Mouse (Mus musculus) intestine, embryonic 14.5 days (tissue): Measurements from ENCODE around the gene Tasp1. TPM values are rescaled to one million over a fixed set of nuclear protein-coding genes. Genes with fewer than 3 reads are reported as not detected.
A peak's percentile ranks its signal among the peaks of the same experiment; 100 is the strongest.
"Not testable (repeated sequence)": the region's sequence is repeated elsewhere in the genome, so short reads cannot be mapped to it uniquely, and the experiment has no call there.

Source experiments
- ATAC-seq: fragments of 200-750 bp; cut with Nextera tagmentation; replicated peaks from 2 replicates; pipeline ENCODE4 v1.8.0; 2017; ENCODE audit warnings: low read depth, moderate number of reproducible peaks, moderate TSS enrichment, moderate library complexity; ENCODE audit not compliant: low FRiP score, low TSS enrichment
- DNase-seq: peaks from one replicate; pipeline ENCODE4 v3.0.0-alpha.2; 2018; ENCODE audit warnings: low spot score
- H3K27ac ChIP-seq: fragments of 300-500 bp; sonication (generic); 2 replicates; pipeline ENCODE4 v1.5.1; 2014; ENCODE audit warnings: low read depth, mild to moderate bottlenecking, control low read depth
- H3K27me3 ChIP-seq: fragments of 300-500 bp; sonication (generic); replicated peaks from 2 replicates; pipeline ENCODE4 v1.6.1; 2014; ENCODE audit warnings: low read length, control low read depth; ENCODE audit not compliant: control insufficient read depth, insufficient read depth
- H3K36me3 ChIP-seq: fragments of 300-500 bp; sonication (generic); 2 replicates; pipeline ENCODE4 v1.6.1; 2014; ENCODE audit warnings: low read length, control low read depth; ENCODE audit not compliant: control insufficient read depth, insufficient read depth
- H3K4me1 ChIP-seq: fragments of 300-500 bp; sonication (generic); replicated peaks from 2 replicates; pipeline ENCODE4 v1.6.1; 2014; ENCODE audit warnings: low read length, control low read depth, mixed read lengths; ENCODE audit not compliant: control insufficient read depth, insufficient read depth
- H3K4me2 ChIP-seq: fragments of 300-500 bp; sonication (generic); 2 replicates; pipeline ENCODE4 v1.6.1; 2014; ENCODE audit warnings: low read length
- H3K4me3 ChIP-seq: fragments of 300-500 bp; sonication (generic); 2 replicates; pipeline ENCODE4 v1.5.1; 2014; ENCODE audit warnings: low read depth, low read length, control low read depth, mixed read lengths
- H3K9ac ChIP-seq: fragments of 300-500 bp; sonication (generic); 2 replicates; pipeline ENCODE4 v1.6.1; 2014; ENCODE audit warnings: mild to moderate bottlenecking, low read length
- H3K9me3 ChIP-seq: fragments of 300-500 bp; sonication (generic); 2 replicates; pipeline ENCODE4 v1.6.1; 2016; ENCODE audit warnings: low read length, control low read depth; ENCODE audit not compliant: control insufficient read depth
- WGBS: fragments of 180-500 bp; shearing (Covaris S2); extraction: QIAGEN DNeasy Blood & Tissue Kit; methylation state at CpG from one replicate; pipeline ENCODE4 v1.1.7; 2014; 5-methylcytosine and 5-hydroxymethylcytosine counted together
- polyA plus RNA-seq: library from polyadenylated mRNA; unstranded; fragments of >200 nt; fragmentation: Nextera tagmentation; extraction: Ambion mirVana; gene quantifications from 2 replicates; pipeline ENCODE4 v1.2.1, GENCODE M21; 2014

Tasp1 gene
- polyA plus RNA-seq, 1 experiment from 2014 or later: 19.5 TPM

GRCm38 (mm10) chr2:140096034-140096433 is 29.4 kb upstream of the Tasp1 start:
- Histone ChIP-seq H3K27me3 (no peaks in the 10 kb centered on the region), H3K9ac (no peak overlapping the region), H3K4me2 (no peak overlapping the region), H3K4me3 (no peak overlapping the region), H3K4me1 (no peaks in the 10 kb centered on the region), H3K36me3 (no peaks in the 10 kb centered on the region), H3K9me3 (no peaks in the 10 kb centered on the region), H3K27ac (no peak overlapping the region)
- no peak for ATAC-seq
- 88% methylated on average over 5 of the region's 5 CpGs for WGBS
- no peak for DNase-seq

DNA sequence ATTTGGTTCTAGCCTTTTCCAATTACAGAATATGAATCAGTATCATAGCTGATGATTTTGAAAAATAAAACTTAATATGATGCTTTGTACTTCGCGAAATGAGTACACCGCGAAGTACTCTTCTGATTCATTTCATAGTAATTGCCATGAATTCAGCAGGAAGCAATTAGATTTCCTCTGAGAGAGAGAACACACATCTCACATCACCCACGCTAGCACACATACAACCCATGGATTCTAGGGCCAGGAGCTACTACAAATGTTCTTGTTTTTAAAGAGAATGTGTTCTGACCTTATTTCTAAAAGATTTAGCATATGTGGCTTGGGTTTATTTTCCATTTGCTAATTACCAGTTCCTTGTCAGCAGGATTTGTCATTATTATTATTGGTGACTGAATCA is 26.8 kb upstream of the Tasp1 start:
- no peak overlapping the region for H3K4me3 ChIP-seq
- ATAC-seq (no peak), DNase-seq (no peak)
- H3K27me3 ChIP-seq: no peaks in the 10 kb centered on the region
- H3K36me3 ChIP-seq: no peaks in the 10 kb centered on the region
- WGBS: 90% methylated on average over 5 of the region's 5 CpGs
- no peaks in the 10 kb centered on the region for H3K9me3 ChIP-seq
- no peaks in the 10 kb centered on the region for H3K4me1 ChIP-seq
- H3K4me2 ChIP-seq: no peak overlapping the region
- H3K27ac ChIP-seq: no peak overlapping the region
- no peak overlapping the region for H3K9ac ChIP-seq

GRCm38 (mm10) chr2:140084245-140084644 is 17.6 kb upstream of the Tasp1 start:
- Histone ChIP-seq H3K36me3 (no peaks in the 10 kb centered on the region), H3K27ac (no peak overlapping the region), H3K4me2 (no peak overlapping the region), H3K9ac (no peak overlapping the region), H3K4me3 (no peak overlapping the region), H3K27me3 (no peaks in the 10 kb centered on the region), H3K9me3 (no peaks in the 10 kb centered on the region), H3K4me1 (no peaks in the 10 kb centered on the region)
- WGBS: 90% methylated on average over 7 of the region's 7 CpGs
- no peak for ATAC-seq
- no peak for DNase-seq

DNA sequence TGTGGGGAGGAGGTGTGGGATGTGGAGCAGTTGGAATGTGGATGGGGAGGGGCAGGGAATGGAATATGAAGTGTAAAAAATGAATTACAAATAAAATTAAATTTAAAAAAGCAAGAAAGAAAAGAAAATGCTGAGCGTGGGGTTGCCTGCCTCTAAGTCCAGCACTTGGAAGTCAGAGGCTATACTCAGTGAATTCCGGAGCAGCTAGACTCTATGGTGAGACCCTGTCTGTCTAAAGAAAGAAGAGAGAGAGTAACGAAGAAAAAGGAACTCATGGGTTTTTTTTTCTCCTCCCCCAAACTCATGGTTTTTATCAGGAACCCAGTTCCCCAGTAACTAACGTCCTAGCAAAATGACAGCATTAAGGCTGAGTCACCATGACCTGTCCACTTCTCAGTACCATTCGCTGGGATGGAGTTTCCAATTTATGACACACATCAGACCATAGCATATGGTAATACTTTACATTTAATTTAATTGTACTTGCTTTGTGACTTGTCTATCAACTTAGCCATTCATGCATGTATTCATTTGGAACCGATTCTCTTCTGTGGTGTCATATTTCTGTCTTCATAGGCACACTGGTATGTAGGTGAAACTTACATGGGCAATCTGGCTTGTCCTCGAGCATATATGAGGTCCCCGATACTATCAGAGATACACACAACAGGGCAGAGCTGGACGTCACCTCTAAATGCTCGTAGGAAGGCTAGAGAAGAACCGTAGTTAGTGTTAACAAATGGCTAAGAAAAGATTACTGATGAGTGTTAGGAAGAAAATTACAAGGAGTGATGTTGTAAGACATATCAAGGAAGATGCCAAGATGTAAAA is 14.4 kb upstream of the Tasp1 start:
- Histone ChIP-seq H3K36me3 (no peaks in the 10 kb centered on the region), H3K4me2 (no peak overlapping the region), H3K9ac (no peak overlapping the region), H3K4me1 (no peaks in the 10 kb centered on the region), H3K27me3 (no peaks in the 10 kb centered on the region), H3K9me3 (no peaks in the 10 kb centered on the region), H3K4me3 (no peak overlapping the region), H3K27ac (no peak overlapping the region)
- 86% methylated on average over 11 of the region's 11 CpGs for WGBS
- no peak for ATAC-seq
- DNase-seq: peak; percentile 4

DNA sequence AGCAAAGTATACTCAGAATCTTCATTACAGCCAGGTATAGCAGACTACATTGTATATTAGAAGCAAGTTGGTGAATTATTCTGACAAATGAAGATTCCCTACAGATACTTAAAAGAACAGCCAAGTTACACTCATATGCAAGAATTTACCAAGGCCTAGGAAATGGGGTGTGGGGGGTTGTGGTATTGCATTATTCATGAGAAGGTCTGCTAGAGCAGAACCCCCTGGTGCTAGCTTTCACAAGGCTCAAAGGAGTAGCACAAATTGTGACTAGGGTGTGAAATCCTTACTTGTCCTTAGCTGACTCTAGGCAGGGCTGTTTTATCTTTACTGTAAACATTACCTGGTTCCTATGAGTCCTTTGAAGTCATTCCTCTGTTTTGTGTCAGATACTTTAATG is 12.7 kb upstream of the Tasp1 start:
- H3K4me2 ChIP-seq, H3K27ac ChIP-seq, ATAC-seq, H3K9me3 ChIP-seq, H3K4me3 ChIP-seq, H3K9ac ChIP-seq, H3K27me3 ChIP-seq, DNase-seq, H3K4me1 ChIP-seq, H3K36me3 ChIP-seq: not testable (repeated sequence)

GRCm38 (mm10) chr2:140078600-140079280 is 12.1 kb upstream of the Tasp1 start:
- ATAC-seq: no peak

DNA sequence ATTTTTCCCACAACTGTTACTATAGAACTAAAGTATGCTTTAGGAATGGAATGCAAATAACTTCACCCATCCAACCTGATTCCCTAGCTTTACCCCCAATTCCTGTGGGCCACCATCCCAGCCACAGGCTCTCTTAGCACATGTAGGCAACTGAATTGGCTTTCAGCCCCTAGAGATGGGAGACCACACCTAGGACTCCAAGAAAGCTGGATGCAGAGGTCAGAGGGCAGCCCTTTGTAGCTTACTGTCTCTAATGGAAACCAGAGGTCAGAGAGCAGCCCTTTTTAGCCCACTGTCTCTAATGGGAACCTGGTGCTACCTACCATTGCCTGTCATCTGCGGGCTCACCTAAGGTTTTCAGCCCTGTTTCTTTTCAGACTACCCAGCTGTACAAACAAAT is 10.9 kb upstream of the Tasp1 start:
- ATAC-seq: no peak
- Histone ChIP-seq H3K36me3 (no peaks in the 10 kb centered on the region), H3K4me2 (no peak overlapping the region), H3K4me3 (no peak overlapping the region), H3K9me3 (no peaks in the 10 kb centered on the region), H3K4me1 (no peaks in the 10 kb centered on the region), H3K27me3 (no peaks in the 10 kb centered on the region), H3K9ac (no peak overlapping the region), H3K27ac (no peak overlapping the region)
- WGBS: 23% methylated on average over 1 of the region's 1 CpGs
- DNase-seq: no peak

More at GRCm38 (mm10) chr2:140078600-140079280, 12.1 kb upstream of the Tasp1 start:
- Histone ChIP-seq H3K9me3 (no peaks in the 10 kb centered on the region), H3K4me3 (no peak overlapping the region), H3K27ac (no peak overlapping the region), H3K27me3 (no peaks in the 10 kb centered on the region), H3K9ac (no peak overlapping the region), H3K36me3 (no peaks in the 10 kb centered on the region), H3K4me1 (no peaks in the 10 kb centered on the region), H3K4me2 (no peak overlapping the region)
- 46% methylated on average over 6 of the region's 6 CpGs for WGBS
- DNase-seq: no peak

- WGBS: 81% methylated on average over 3 of the region's 3 CpGs
- no peak for ATAC-seq
- Histone ChIP-seq H3K27me3 (no peaks in the 10 kb centered on the region), H3K9me3 (no peaks in the 10 kb centered on the region), H3K4me3 (no peak overlapping the region), H3K4me2 (no peak overlapping the region), H3K9ac (no peak overlapping the region), H3K4me1 (no peaks in the 10 kb centered on the region), H3K36me3 (no peaks in the 10 kb centered on the region), H3K27ac (no peak overlapping the region)
- DNase-seq: no peak
Observed at GRCm38 (mm10) chr2:140075150-140075549, 8.5 kb upstream of the Tasp1 start.
